Mouse (Mus musculus) cerebellum, adult 2 months (tissue): ENCODE results near the gene Grm1.

ENCODE experiments used
- CTCF ChIP-seq: fragments of 200-500 bp; IDR thresholded peaks from 2 replicates; pipeline ENCODE4 v1.5.1; 2011; ENCODE audit warnings: low read depth, mild to moderate bottlenecking, control low read depth, low read length, moderate library complexity, borderline replicate concordance; ENCODE audit not compliant: insufficient read depth
- POLR2A ChIP-seq: fragments of 200-500 bp; IDR thresholded peaks from 2 replicates; pipeline ENCODE4 v1.6.1; 2011; ENCODE audit warnings: low read length, control low read depth, borderline replicate concordance; ENCODE audit not compliant: insufficient read depth

GRCm38 (mm10) chr10:10697497-10697896 lies 384.7 kb downstream of the Grm1 start:
- TF ChIP-seq CTCF = no peak
- TF ChIP-seq POLR2A = no peak
